Mouse (Mus musculus): ENCODE measurements around the gene Fmnl1. TPM values are rescaled to one million over a fixed set of nuclear protein-coding genes. Genes with fewer than 3 reads are reported as not detected.

Gene Fmnl1
- polyA plus RNA-seq, 1 experiment = 15.6 TPM

- H3ac ChIP-seq (ENCODE audit: control insufficient read depth, insufficient read length) = no peak overlapping the region
- TF ChIP-seq MYOD1 (IDR thresholded peaks at IDR 0.05; ENCODE audit: control insufficient read depth in 1 of 3, insufficient read length in 2 of 3, low read depth in 2 of 3) (peak in 1 of 3 experiments; percentile 26), MYOG (IDR thresholded peaks at IDR 0.05; ENCODE audit: control insufficient read depth in 1 of 3, insufficient read depth in 1 of 3, insufficient read length in 2 of 3, low read depth in 2 of 3) (peak in 1 of 3 experiments; percentile 67), MAX (IDR thresholded peaks at IDR 0.05; ENCODE audit: low read depth) (no peak), SRF (IDR thresholded peaks at IDR 0.05; ENCODE audit: control insufficient read depth, insufficient read length, low read depth) (no peak), TCF3 (IDR thresholded peaks at IDR 0.05; ENCODE audit: insufficient read length, low read depth) (no peak), E2F4 (IDR thresholded peaks at IDR 0.05; ENCODE audit: insufficient read depth) (no peak), USF1 (IDR thresholded peaks at IDR 0.05; ENCODE audit: low read depth) (peak; percentile 51), POLR2AphosphoS2 (IDR thresholded peaks at IDR 0.05; ENCODE audit: insufficient read length, low read depth) (no peak), POLR2A (IDR thresholded peaks at IDR 0.05; ENCODE audit: insufficient read length, low read depth) (no peak), TCF12 (IDR thresholded peaks at IDR 0.05; ENCODE audit: insufficient read depth, poor library complexity, severe bottlenecking) (no peak), CEBPB (IDR thresholded peaks at IDR 0.05; ENCODE audit: insufficient read depth, poor library complexity, severe bottlenecking) (no peak), REST (IDR thresholded peaks at IDR 0.05; ENCODE audit: insufficient read depth, insufficient read length) (no peak)
- peaks cover 26% of the 10 kb centered on the region for H3K36me3 ChIP-seq (ENCODE audit: control insufficient read depth, insufficient read depth)
- H3K79me2 ChIP-seq (ENCODE audit: control insufficient read depth, insufficient read depth) = no peaks in the 10 kb centered on the region
- no peak overlapping the region for H3K4me3 ChIP-seq
- H3K27me3 ChIP-seq (ENCODE audit: control insufficient read depth, insufficient read depth, insufficient read length) = no peaks in the 10 kb centered on the region
- H3K4me2 ChIP-seq (ENCODE audit: low read depth) = peak overlapping the region; percentile 22
Observed at GRCm38 (mm10) chr11:103236903-103237302, 66.0 kb downstream of the Fmnl1 start.

DNA sequence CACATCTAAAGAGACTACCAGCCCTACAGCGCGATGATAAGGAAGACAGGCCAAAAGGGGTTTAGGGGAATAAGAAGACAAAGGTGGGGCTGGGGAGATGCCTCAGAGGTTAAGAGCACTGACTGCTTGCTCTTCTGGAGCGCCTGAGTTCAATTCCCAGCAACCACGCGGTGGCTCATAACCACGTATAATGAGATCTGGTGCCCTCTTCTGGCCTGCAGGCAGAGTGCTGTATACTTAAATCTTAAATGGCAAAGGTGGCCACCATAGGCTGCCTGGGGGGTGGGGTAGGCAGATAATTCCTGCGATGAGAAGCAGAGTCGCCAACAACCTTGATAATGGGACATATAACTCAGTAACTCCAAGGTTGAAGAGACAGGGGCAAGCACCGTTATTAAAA lies 66.8 kb downstream of the Fmnl1 start:
- Histone ChIP-seq H3K4me3 (no peak overlapping the region), H3K79me2 (ENCODE audit: control insufficient read depth, insufficient read depth) (peaks cover 6% of the 10 kb centered on the region), H3ac (ENCODE audit: control insufficient read depth, insufficient read length) (no peak overlapping the region), H3K27me3 (ENCODE audit: control insufficient read depth, insufficient read depth, insufficient read length) (no peaks in the 10 kb centered on the region), H3K36me3 (ENCODE audit: control insufficient read depth, insufficient read depth) (peaks cover 23% of the 10 kb centered on the region), H3K4me2 (ENCODE audit: low read depth) (no peak overlapping the region)
- TF ChIP-seq CEBPB (IDR thresholded peaks at IDR 0.05; ENCODE audit: insufficient read depth, poor library complexity, severe bottlenecking) (no peak), TCF12 (IDR thresholded peaks at IDR 0.05; ENCODE audit: insufficient read depth, poor library complexity, severe bottlenecking) (no peak), TCF3 (IDR thresholded peaks at IDR 0.05; ENCODE audit: insufficient read length, low read depth) (no peak), MAX (IDR thresholded peaks at IDR 0.05; ENCODE audit: low read depth) (no peak), POLR2AphosphoS2 (IDR thresholded peaks at IDR 0.05; ENCODE audit: insufficient read length, low read depth) (no peak), REST (IDR thresholded peaks at IDR 0.05; ENCODE audit: insufficient read depth, insufficient read length) (no peak), MYOD1 (IDR thresholded peaks at IDR 0.05; ENCODE audit: control insufficient read depth in 1 of 3, insufficient read length in 2 of 3, low read depth in 2 of 3) (no peak), USF1 (IDR thresholded peaks at IDR 0.05; ENCODE audit: low read depth) (no peak), MYOG (IDR thresholded peaks at IDR 0.05; ENCODE audit: control insufficient read depth in 1 of 3, insufficient read depth in 1 of 3, insufficient read length in 2 of 3, low read depth in 2 of 3) (no peak), POLR2A (IDR thresholded peaks at IDR 0.05; ENCODE audit: insufficient read length, low read depth) (no peak), SRF (IDR thresholded peaks at IDR 0.05; ENCODE audit: control insufficient read depth, insufficient read length, low read depth) (no peak), E2F4 (IDR thresholded peaks at IDR 0.05; ENCODE audit: insufficient read depth) (no peak)

DNA sequence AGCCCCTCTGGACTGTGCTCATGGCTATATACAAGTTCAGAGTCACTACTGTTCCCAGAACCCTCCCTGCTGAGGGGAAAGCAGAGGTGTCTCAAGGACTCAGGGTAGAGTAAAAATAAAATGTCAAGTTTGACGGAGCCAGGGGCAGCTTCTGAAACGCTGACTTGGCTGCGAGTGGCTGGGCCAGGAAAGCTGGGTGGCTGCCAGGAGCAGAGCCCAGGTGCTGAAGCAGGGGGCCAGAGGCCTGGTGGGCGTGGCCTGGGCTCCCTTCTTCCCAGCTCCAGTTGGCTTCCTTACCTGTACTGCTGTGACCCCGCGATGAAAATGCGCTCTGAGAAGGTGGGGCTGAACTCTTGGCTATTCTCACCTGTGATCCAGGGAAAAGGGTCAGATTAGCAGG lies 69.8 kb downstream of the Fmnl1 start:
- no peak overlapping the region for H3K4me3 ChIP-seq
- peaks cover 34% of the 10 kb centered on the region for H3K79me2 ChIP-seq (ENCODE audit: control insufficient read depth, insufficient read depth)
- H3K36me3 ChIP-seq (ENCODE audit: control insufficient read depth, insufficient read depth) = peaks cover 22% of the 10 kb centered on the region
- no peak overlapping the region for H3ac ChIP-seq (ENCODE audit: control insufficient read depth, insufficient read length)
- H3K27me3 ChIP-seq (ENCODE audit: control insufficient read depth, insufficient read depth, insufficient read length) = no peaks in the 10 kb centered on the region
- TF ChIP-seq USF1 (IDR thresholded peaks at IDR 0.05; ENCODE audit: low read depth) (no peak), POLR2A (IDR thresholded peaks at IDR 0.05; ENCODE audit: insufficient read length, low read depth) (no peak), MAX (IDR thresholded peaks at IDR 0.05; ENCODE audit: low read depth) (no peak), E2F4 (IDR thresholded peaks at IDR 0.05; ENCODE audit: insufficient read depth) (no peak), REST (IDR thresholded peaks at IDR 0.05; ENCODE audit: insufficient read depth, insufficient read length) (no peak), CEBPB (IDR thresholded peaks at IDR 0.05; ENCODE audit: insufficient read depth, poor library complexity, severe bottlenecking) (no peak), MYOG (IDR thresholded peaks at IDR 0.05; ENCODE audit: control insufficient read depth in 1 of 3, insufficient read depth in 1 of 3, insufficient read length in 2 of 3, low read depth in 2 of 3) (no peak), POLR2AphosphoS2 (IDR thresholded peaks at IDR 0.05; ENCODE audit: insufficient read length, low read depth) (no peak), TCF3 (IDR thresholded peaks at IDR 0.05; ENCODE audit: insufficient read length, low read depth) (no peak), SRF (IDR thresholded peaks at IDR 0.05; ENCODE audit: control insufficient read depth, insufficient read length, low read depth) (no peak), MYOD1 (IDR thresholded peaks at IDR 0.05; ENCODE audit: control insufficient read depth in 1 of 3, insufficient read length in 2 of 3, low read depth in 2 of 3) (no peak), TCF12 (IDR thresholded peaks at IDR 0.05; ENCODE audit: insufficient read depth, poor library complexity, severe bottlenecking) (no peak)
- H3K4me2 ChIP-seq (ENCODE audit: low read depth) = no peak overlapping the region

DNA sequence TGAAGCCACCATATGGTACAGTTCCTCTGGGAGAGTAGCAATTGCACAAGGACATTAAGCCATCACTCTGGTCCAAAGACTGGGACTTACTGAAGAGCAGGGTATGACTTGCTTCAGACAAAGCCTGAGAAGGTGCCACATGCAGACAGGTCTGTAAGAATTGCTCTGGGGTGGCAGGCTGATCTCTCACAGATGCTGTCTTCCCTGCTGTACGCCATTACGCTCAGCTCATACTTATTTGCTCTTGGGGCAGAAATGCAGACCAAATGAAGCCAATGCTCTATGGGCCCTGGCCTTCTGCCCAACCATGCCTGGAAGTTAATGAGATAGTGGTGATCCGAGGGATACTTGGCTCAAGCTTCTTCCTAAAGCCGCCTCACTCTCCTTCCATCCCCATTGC lies 73.9 kb downstream of the Fmnl1 start:
- Histone ChIP-seq H3K4me2 (ENCODE audit: low read depth) (no peak overlapping the region), H3K79me2 (ENCODE audit: control insufficient read depth, insufficient read depth) (peaks cover 57% of the 10 kb centered on the region), H3K36me3 (ENCODE audit: control insufficient read depth, insufficient read depth) (peaks cover 8% of the 10 kb centered on the region), H3K4me3 (no peak overlapping the region), H3ac (ENCODE audit: control insufficient read depth, insufficient read length) (no peak overlapping the region), H3K27me3 (ENCODE audit: control insufficient read depth, insufficient read depth, insufficient read length) (no peaks in the 10 kb centered on the region)
- no peak for TF ChIP-seq MAX (IDR thresholded peaks at IDR 0.05; ENCODE audit: low read depth)
- no peak for TF ChIP-seq MYOD1 (IDR thresholded peaks at IDR 0.05; ENCODE audit: control insufficient read depth in 1 of 3, insufficient read length in 2 of 3, low read depth in 2 of 3)
- TF ChIP-seq REST (IDR thresholded peaks at IDR 0.05; ENCODE audit: insufficient read depth, insufficient read length) = no peak
- TF ChIP-seq POLR2AphosphoS2 (IDR thresholded peaks at IDR 0.05; ENCODE audit: insufficient read length, low read depth) = no peak
- TF ChIP-seq SRF (IDR thresholded peaks at IDR 0.05; ENCODE audit: control insufficient read depth, insufficient read length, low read depth) = no peak
- TF ChIP-seq MYOG (IDR thresholded peaks at IDR 0.05; ENCODE audit: control insufficient read depth in 1 of 3, insufficient read depth in 1 of 3, insufficient read length in 2 of 3, low read depth in 2 of 3) = no peak
- no peak for TF ChIP-seq TCF12 (IDR thresholded peaks at IDR 0.05; ENCODE audit: insufficient read depth, poor library complexity, severe bottlenecking)
- no peak for TF ChIP-seq CEBPB (IDR thresholded peaks at IDR 0.05; ENCODE audit: insufficient read depth, poor library complexity, severe bottlenecking)

Measured in myocyte (in vitro differentiated cells).